Mouse (Mus musculus) stomach, postnatal 0 days (tissue): Measurements from ENCODE around the gene Mon1a.

Experiments
- CTCF ChIP-seq: IDR thresholded peaks from 2 replicates; pipeline ENCODE4 v1.5.1; 2016; ENCODE audit warnings: antibody characterized with exemption, low read depth, mild to moderate bottlenecking, moderate library complexity
- EP300 ChIP-seq: optimal IDR thresholded peaks from 2 replicates; pipeline ENCODE3; 2016; ENCODE audit warnings: antibody characterized with exemption

GRCm38 (mm10) chr9:107858343-107858742 is 29.6 kb upstream of the Mon1a start:
- TF ChIP-seq CTCF (no peak), EP300 (no peak)
